Mouse (Mus musculus) MEL (cell line): ENCODE results near the gene Agpat1. TPM values are rescaled to one million over a fixed set of nuclear protein-coding genes. Genes with fewer than 3 reads are reported as not detected.

Experiments used
- DNase-seq: peaks from one replicate; pipeline ENCODE4 v3.0.0; 2011; ENCODE audit warnings: low read depth, low spot score
- H3K27ac ChIP-seq: 2 replicates; pipeline ENCODE4 v1.5.1; 2012; ENCODE audit warnings: low read depth, mild to moderate bottlenecking, control low read depth, low read length, moderate library complexity; ENCODE audit not compliant: control insufficient read depth
- H3K27me3 ChIP-seq, 2 experiments: fragments of 150-350 bp in 1 of 2; sonication (generic) in 1 of 2; 2 replicates each; pipeline ENCODE4 v1.6.1; 2012; ENCODE audit warnings: low read length in 2 of 2, mild to moderate bottlenecking in 2 of 2, improper control_type of control experiment in 1 of 2, moderate library complexity in 1 of 2; ENCODE audit not compliant: insufficient read depth in 2 of 2, control insufficient read depth in 1 of 2
- H3K36me3 ChIP-seq, 2 experiments: 2 replicates each; pipeline ENCODE4 v1.6.1; 2012 to 2014; ENCODE audit warnings: low read length in 2 of 2, improper control_type of control experiment in 1 of 2, inconsistent platforms in 1 of 2, mild to moderate bottlenecking in 1 of 2; ENCODE audit not compliant: insufficient read depth in 2 of 2, control insufficient read depth in 1 of 2
- H3K4me1 ChIP-seq, 2 experiments: fragments of 150-350 bp in 1 of 2; sonication (generic) in 1 of 2; 2 replicates each; pipeline ENCODE4 v1.6.1; 2012; ENCODE audit warnings: low read length in 2 of 2, improper control_type of control experiment in 1 of 2, mild to moderate bottlenecking in 1 of 2; ENCODE audit not compliant: insufficient read depth in 2 of 2, control insufficient read depth in 1 of 2
- H3K4me3 ChIP-seq, 2 experiments: fragments of 150-350 bp in 1 of 2; sonication (generic) in 1 of 2; 2 replicates each; pipeline ENCODE4 v1.5.1; 2012; ENCODE audit warnings: low read depth in 2 of 2, low read length in 2 of 2, mild to moderate bottlenecking in 2 of 2, moderate library complexity in 2 of 2, control low read depth in 1 of 2, improper control_type of control experiment in 1 of 2; ENCODE audit not compliant: control insufficient read depth in 1 of 2, insufficient read depth in 1 of 2
- H3K79me2 ChIP-seq: 2 replicates; pipeline ENCODE4 v1.6.1; 2012; ENCODE audit warnings: mild to moderate bottlenecking, low read length, moderate library complexity; ENCODE audit not compliant: control insufficient read depth, poor library complexity, insufficient read depth
- H3K9ac ChIP-seq: 2 replicates; pipeline ENCODE4 v1.6.1; 2012; ENCODE audit warnings: low read depth, mild to moderate bottlenecking, control low read depth, low read length, moderate library complexity; ENCODE audit not compliant: control insufficient read depth, poor library complexity, severe bottlenecking
- H3K9me3 ChIP-seq: fragments of 150-350 bp; sonication (generic); replicated peaks from 2 replicates; pipeline ENCODE4 v1.6.1; 2012; ENCODE audit warnings: mild to moderate bottlenecking, low read length, improper control_type of control experiment, moderate library complexity; ENCODE audit not compliant: insufficient read depth
- BHLHE40 ChIP-seq: IDR thresholded peaks from 2 replicates; pipeline ENCODE4 v1.6.1; 2012; ENCODE audit warnings: low read depth, mild to moderate bottlenecking, inconsistent platforms, low read length, improper control_type of control experiment, borderline replicate concordance
- CHD1 ChIP-seq: IDR thresholded peaks from 2 replicates; pipeline ENCODE4 v1.6.1; 2012; ENCODE audit warnings: low read depth, mild to moderate bottlenecking, inconsistent platforms, low read length, improper control_type of control experiment
- CTCF ChIP-seq, 3 experiments: IDR thresholded peaks in 2 of 3; conservative IDR thresholded peaks in 1 of 3; 2 replicates each; pipeline ENCODE4 v1.5.1; 2011 to 2012; ENCODE audit warnings: low read length in 3 of 3, low read depth in 2 of 3, mild to moderate bottlenecking in 2 of 3, improper control_type of control experiment in 1 of 3, inconsistent platforms in 1 of 3, mixed read lengths in 1 of 3, moderate library complexity in 1 of 3; ENCODE audit not compliant: control insufficient read depth in 1 of 3, insufficient read depth in 1 of 3, poor library complexity in 1 of 3, severe bottlenecking in 1 of 3
- E2F4 ChIP-seq: IDR thresholded peaks from 2 replicates; pipeline ENCODE4 v1.6.1; 2011; ENCODE audit warnings: low read depth, low read length, improper control_type of control experiment, borderline replicate concordance
- ELF1 ChIP-seq: IDR thresholded peaks from 2 replicates; pipeline ENCODE4 v1.6.1; 2014; ENCODE audit warnings: low read depth, mild to moderate bottlenecking, inconsistent platforms, low read length, improper control_type of control experiment, moderate library complexity
- ETS1 ChIP-seq: IDR thresholded peaks from 2 replicates; pipeline ENCODE4 v1.6.1; 2012; ENCODE audit warnings: low read depth, mild to moderate bottlenecking, inconsistent platforms, low read length, improper control_type of control experiment, moderate library complexity
- HCFC1 ChIP-seq: IDR thresholded peaks from 2 replicates; pipeline ENCODE4 v1.6.1; 2012; ENCODE audit warnings: low read depth, mild to moderate bottlenecking, inconsistent platforms, low read length, improper control_type of control experiment, moderate library complexity
- JUND ChIP-seq: IDR thresholded peaks from 2 replicates; pipeline ENCODE4 v1.6.1; 2011; ENCODE audit warnings: low read depth, mild to moderate bottlenecking, improper control_type of control experiment, low read length
- KAT2A ChIP-seq: conservative IDR thresholded peaks from 2 replicates; pipeline ENCODE4 v1.6.1; 2012; ENCODE audit warnings: low read depth, low read length, improper control_type of control experiment, inconsistent platforms
- MAFK ChIP-seq: IDR thresholded peaks from 2 replicates; pipeline ENCODE4 v1.6.1; 2011; ENCODE audit warnings: low read depth, mild to moderate bottlenecking, low read length, improper control_type of control experiment, borderline replicate concordance
- MAZ ChIP-seq: IDR thresholded peaks from 2 replicates; pipeline ENCODE4 v1.6.1; 2012; ENCODE audit warnings: low read depth, mild to moderate bottlenecking, inconsistent platforms, low read length, improper control_type of control experiment
- MEF2A ChIP-seq: IDR thresholded peaks from 2 replicates; pipeline ENCODE4 v1.6.1; 2014; ENCODE audit warnings: low read depth, mild to moderate bottlenecking, inconsistent platforms, low read length, improper control_type of control experiment; ENCODE audit not compliant: poor library complexity, insufficient replicate concordance, severe bottlenecking; ENCODE audit errors: extremely low read depth
- MXI1 ChIP-seq: IDR thresholded peaks from 2 replicates; pipeline ENCODE4 v1.6.1; 2011; ENCODE audit warnings: mild to moderate bottlenecking, low read depth, low read length, improper control_type of control experiment
- MYB ChIP-seq: IDR thresholded peaks from 2 replicates; pipeline ENCODE4 v1.6.1; 2011; ENCODE audit warnings: mild to moderate bottlenecking, low read depth, low read length, improper control_type of control experiment
- NELFE ChIP-seq: IDR thresholded peaks from 2 replicates; pipeline ENCODE4 v1.6.1; 2011; ENCODE audit warnings: low read depth, low read length, improper control_type of control experiment
- NRF1 ChIP-seq: IDR thresholded peaks from 2 replicates; pipeline ENCODE4 v1.6.1; 2014; ENCODE audit warnings: low read depth, mild to moderate bottlenecking, inconsistent platforms, low read length, improper control_type of control experiment, moderate library complexity; ENCODE audit not compliant: poor library complexity, insufficient read depth, severe bottlenecking
- POLR2A ChIP-seq, 2 experiments: IDR thresholded peaks; 2 replicates each; pipeline ENCODE4 v1.6.1; 2011 to 2012; ENCODE audit warnings: low read length in 2 of 2, mild to moderate bottlenecking in 2 of 2, control low read depth in 1 of 2, improper control_type of control experiment in 1 of 2, low read depth in 1 of 2, moderate library complexity in 1 of 2; ENCODE audit not compliant: control insufficient read depth in 1 of 2, insufficient read depth in 1 of 2, poor library complexity in 1 of 2
- POLR2AphosphoS2 ChIP-seq: IDR thresholded peaks from 2 replicates; pipeline ENCODE4 v1.6.1; 2011; ENCODE audit warnings: low read length, improper control_type of control experiment
- POLR2AphosphoS5 ChIP-seq: IDR thresholded peaks from 2 replicates; pipeline ENCODE4 v1.6.1; 2012; ENCODE audit warnings: low read depth, borderline replicate concordance, mild to moderate bottlenecking, inconsistent platforms, low read length, moderate library complexity, mixed read lengths
- RAD21 ChIP-seq: IDR thresholded peaks from 2 replicates; pipeline ENCODE4 v1.6.1; 2011; ENCODE audit warnings: mild to moderate bottlenecking, low read depth, low read length, improper control_type of control experiment
- RCOR1 ChIP-seq: IDR thresholded peaks from 2 replicates; pipeline ENCODE4 v1.6.1; 2012; ENCODE audit warnings: low read depth, mild to moderate bottlenecking, inconsistent platforms, low read length, improper control_type of control experiment
- SIN3A ChIP-seq: IDR thresholded peaks from 2 replicates; pipeline ENCODE4 v1.6.1; 2012; ENCODE audit warnings: low read length, improper control_type of control experiment, inconsistent platforms
- SMC3 ChIP-seq: IDR thresholded peaks from 2 replicates; pipeline ENCODE4 v1.6.1; 2011; ENCODE audit warnings: low read depth, low read length, improper control_type of control experiment
- TAL1 ChIP-seq: IDR thresholded peaks from 2 replicates; pipeline ENCODE4 v1.6.1; 2012; ENCODE audit warnings: mild to moderate bottlenecking, inconsistent platforms, low read length, moderate library complexity, mixed read lengths
- TBP ChIP-seq: IDR thresholded peaks from 2 replicates; pipeline ENCODE4 v1.8.0; 2011; ENCODE audit warnings: low read depth, low read length, improper control_type of control experiment
- TCF12 ChIP-seq: IDR thresholded peaks from 2 replicates; pipeline ENCODE4 v1.6.1; 2014; ENCODE audit warnings: low read depth, mild to moderate bottlenecking, inconsistent platforms, low read length, improper control_type of control experiment, moderate library complexity
- USF2 ChIP-seq, 2 experiments: IDR thresholded peaks; 2 replicates each; pipeline ENCODE4 v1.6.1; 2011 to 2012; ENCODE audit warnings: improper control_type of control experiment in 2 of 2, low read length in 2 of 2, borderline replicate concordance in 1 of 2, inconsistent platforms in 1 of 2, low read depth in 1 of 2, mild to moderate bottlenecking in 1 of 2; ENCODE audit not compliant: insufficient read depth in 1 of 2
- ZC3H11A ChIP-seq: IDR thresholded peaks from 2 replicates; pipeline ENCODE4 v1.6.1; 2012; ENCODE audit warnings: low read depth, mild to moderate bottlenecking, inconsistent platforms, low read length, improper control_type of control experiment
- ZKSCAN1 ChIP-seq: IDR thresholded peaks from 2 replicates; pipeline ENCODE4 v1.6.1; 2012; ENCODE audit warnings: low read depth, mild to moderate bottlenecking, inconsistent platforms, low read length, improper control_type of control experiment, moderate library complexity
- polyA plus RNA-seq, 2 experiments: library from polyadenylated mRNA; stranded (reverse) in 1 of 2; unstranded in 1 of 2; fragments of >175 nt in 1 of 2; fragments of >200 nt in 1 of 2; gene quantifications; 2 replicates each; pipeline versions ENCODE4 v1.2.1 to v1.2.4; 2012; ENCODE audit warnings: low replicate concordance in 2 of 2, low read depth in 1 of 2; ENCODE audit not compliant: insufficient read length in 2 of 2, insufficient read depth in 1 of 2, missing spikeins in 1 of 2
- total RNA-seq: library from RNA; depleted of rRNA; stranded (reverse); fragments of 300-350 nt; gene quantifications from 2 replicates; pipeline ENCODE4 v1.2.3, GENCODE M21; 2012

The Agpat1 gene
- total and polyA plus RNA-seq, 3 experiments: 85.2 to 153 TPM; not detected in 1

DNA sequence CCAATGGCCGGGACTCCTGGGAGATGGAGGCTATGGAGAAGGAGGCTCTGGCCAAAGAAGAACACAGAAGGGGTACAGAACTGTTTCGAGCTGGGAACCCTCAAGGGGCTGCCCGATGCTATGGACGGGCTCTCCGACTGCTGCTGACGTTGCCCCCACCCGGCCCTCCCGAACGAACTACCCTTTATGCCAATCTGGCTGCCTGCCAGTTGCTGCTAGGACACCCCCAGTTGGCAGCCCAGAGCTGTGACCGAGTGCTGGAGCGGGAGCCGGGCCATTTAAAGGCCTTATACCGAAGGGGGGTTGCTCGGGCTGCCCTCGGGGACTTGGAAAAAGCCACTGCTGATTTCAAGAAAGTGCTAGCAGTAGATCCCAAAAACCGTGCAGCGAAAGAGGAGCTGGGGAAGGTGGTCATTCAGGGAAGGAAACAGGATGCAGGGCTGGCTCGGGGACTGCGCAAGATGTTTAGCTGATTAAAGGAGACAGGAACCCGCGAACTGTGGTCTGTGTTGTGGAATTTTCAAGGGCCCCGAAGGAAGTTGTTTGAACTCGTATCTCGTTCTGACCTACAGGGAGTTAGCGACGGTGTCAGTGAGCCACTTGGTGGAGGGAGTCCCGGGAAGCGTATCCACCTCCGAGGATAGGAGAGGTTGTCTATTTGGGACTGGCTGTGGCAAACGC lies 41.9 kb downstream of the Agpat1 start:
- H3K4me3 ChIP-seq: peak overlapping the region; percentile 63 to 67
- DNase-seq: peak; percentile 67
- peak overlapping the region; percentile 52 for H3K27ac ChIP-seq
- H3K9me3 ChIP-seq: no peaks in the 10 kb centered on the region
- TF ChIP-seq MEF2A (no peak), TBP (0 out of 2 replicates have a peak, but pooled peaks have one; percentile 23), POLR2AphosphoS2 (no peak), POLR2A (IDR thresholded peaks at IDR 0.05; ENCODE audit: control insufficient read depth in 1 of 2, insufficient read depth in 1 of 2, low read depth in 1 of 2, low read length in 2 of 2, poor library complexity in 1 of 2) (no peak), NRF1 (no peak), MXI1 (no peak), SMC3 (no peak), ELF1 (0 out of 2 replicates have a peak, but pooled peaks have one; percentile 9), HCFC1 (no peak)
- no peaks in the 10 kb centered on the region for H3K27me3 ChIP-seq
- H3K4me1 ChIP-seq: peaks cover 0 to 20% of the 10 kb centered on the region in 2 experiments; a peak in 3 of 4 replicates
- peak overlapping the region; percentile 81 for H3K9ac ChIP-seq
- H3K79me2 ChIP-seq: peaks cover 15% of the 10 kb centered on the region
- peaks cover 0 to 12% of the 10 kb centered on the region in 2 experiments; a peak in 2 of 4 replicates for H3K36me3 ChIP-seq

DNA sequence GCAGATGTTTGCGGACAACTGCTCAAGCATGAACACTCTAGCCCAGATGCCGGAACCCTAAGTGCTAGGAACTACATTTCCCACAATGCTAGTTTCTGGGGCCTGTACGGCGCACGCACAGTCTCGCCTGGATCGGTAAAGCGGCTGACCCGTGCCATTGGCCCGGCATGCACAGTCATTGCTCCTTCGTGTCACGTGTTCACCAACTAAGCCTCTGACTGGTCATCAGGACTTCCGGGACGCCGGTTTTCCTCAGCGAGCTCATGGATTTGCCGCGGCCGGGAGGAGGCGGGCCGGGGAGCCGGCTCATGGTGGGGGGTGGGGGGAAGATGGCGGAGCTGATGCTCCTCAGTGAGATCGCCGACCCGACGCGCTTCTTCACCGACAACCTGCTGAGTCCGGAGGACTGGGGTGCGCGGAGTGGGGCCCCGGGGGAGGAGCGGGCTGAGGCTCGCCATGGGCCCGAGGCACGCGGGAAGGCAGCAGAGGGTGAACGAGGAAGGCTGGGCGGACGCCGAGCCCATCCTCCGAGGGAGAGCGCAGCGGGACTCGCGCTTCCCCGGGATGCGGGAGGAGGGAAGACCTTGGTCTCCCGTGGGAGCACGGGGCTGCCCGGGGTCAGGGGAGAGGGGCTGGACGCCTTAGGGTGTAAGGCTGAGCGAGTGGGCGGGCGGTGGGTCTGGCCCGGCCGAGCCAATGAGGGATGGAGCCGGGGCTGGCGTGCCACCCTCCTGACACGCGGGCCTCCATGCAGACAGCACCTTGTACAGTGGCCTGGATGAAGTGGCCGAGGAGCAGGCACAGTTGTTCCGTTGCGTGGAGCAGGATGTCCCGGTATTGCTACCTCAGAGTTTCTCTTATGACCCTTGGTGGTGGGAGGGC lies 43.1 kb downstream of the Agpat1 start, which contains the start of gene Atf6b:
Gene Atf6b, plus strand, starts transcription at position 241 of the 882 bp plus-strand sequence.
- H3K9me3 ChIP-seq: no peaks in the 10 kb centered on the region
- DNase-seq: peak; percentile 99
- peaks cover 15% of the 10 kb centered on the region for H3K79me2 ChIP-seq
- peak within 1 kb of the TSS; percentile 78 to 85 for H3K4me3 ChIP-seq
- H3K36me3 ChIP-seq: peaks cover 0 to 12% of the 10 kb centered on the region in 2 experiments; a peak in 2 of 4 replicates
- H3K4me1 ChIP-seq: peaks cover 0 to 20% of the 10 kb centered on the region in 2 experiments; a peak in 3 of 4 replicates
- no peaks in the 10 kb centered on the region for H3K27me3 ChIP-seq
- H3K27ac ChIP-seq: peak within 1 kb of the TSS; percentile 52
- peak within 1 kb of the TSS; percentile 84 for H3K9ac ChIP-seq
- TF ChIP-seq MXI1 (peak; percentile 85), USF2 (IDR thresholded peaks at IDR 0.05; ENCODE audit: borderline replicate concordance in 1 of 2, insufficient read depth in 1 of 2, low read depth in 1 of 2, low read length in 2 of 2) (peak; percentile 79 to 86), JUND (no peak), SIN3A (peak; percentile 85), TAL1 (no peak), CHD1 (no peak), MAFK (no peak), E2F4 (no peak), CTCF (IDR thresholded peaks at IDR 0.05 in 2 of 3, conservative IDR thresholded peaks at IDR 0.05 in 1 of 3; ENCODE audit: control insufficient read depth in 1 of 3, insufficient read depth in 1 of 3, low read depth in 2 of 3, low read length in 3 of 3, poor library complexity in 1 of 3, severe bottlenecking in 1 of 3) (no peak), MYB (no peak), POLR2AphosphoS5 (no peak), RAD21 (no peak), KAT2A (peak; percentile 90), NELFE (peak; percentile 54), ZKSCAN1 (no peak), ZC3H11A (no peak), RCOR1 (no peak), TCF12 (peak; percentile 37), MAZ (peak; percentile 37; the same call in 1 of the 2 replicates), ETS1 (peak; percentile 18; the same call in 1 of the 2 replicates), BHLHE40 (no peak)
